Comparison of ENCODE assay signal across 8 mouse cellular contexts in genomic region chr1:152954821-152955523, GRCm38 (mm10). TPM values are rescaled to one million over a fixed set of nuclear protein-coding genes. Genes with fewer than 3 reads are reported as not detected.
DNase-seq lines count a peak whose midpoint lies in the region; ATAC-seq and TF ChIP-seq lines count a peak whose summit lies in the region.

TSS of gene Nmnat2 (plus strand) at chr1:152954993.

- H3K36me3 ChIP-seq in embryonic facial prominence, embryonic 15.5 days, result no peaks in the 10 kb centered on the region
- H3K36me3 ChIP-seq in midbrain, embryonic 14.5 days (ENCODE audit: control insufficient read depth, insufficient read depth, low read length), result no peaks in the 10 kb centered on the region

- H3K4me2 ChIP-seq in embryonic facial prominence, embryonic 15.5 days (replicated peaks), result peak within 1 kb of the TSS; percentile 54
- H3K4me2 ChIP-seq in midbrain, embryonic 14.5 days (ENCODE audit: low read length), result peak within 1 kb of the TSS; percentile 82

- peaks cover 17% of the 10 kb centered on the region for H3K4me1 ChIP-seq in embryonic facial prominence, embryonic 15.5 days
- peaks cover 17% of the 10 kb centered on the region for H3K4me1 ChIP-seq in midbrain, embryonic 14.5 days (ENCODE audit: control insufficient read depth, insufficient read depth, low read length)

- H3K27ac ChIP-seq in embryonic facial prominence, embryonic 15.5 days (replicated peaks), result no peak within 1 kb of the TSS
- peak within 1 kb of the TSS; percentile 92 for H3K27ac ChIP-seq in left cerebral cortex, adult 2 months
- H3K27ac ChIP-seq in midbrain, embryonic 14.5 days (replicated peaks; ENCODE audit: low read depth, low read length), result peak within 1 kb of the TSS; percentile 96

- H3K27me3 ChIP-seq in embryonic facial prominence, embryonic 15.5 days, result peaks cover 39% of the 10 kb centered on the region
- no peaks in the 10 kb centered on the region for H3K27me3 ChIP-seq in midbrain, embryonic 14.5 days (ENCODE audit: control insufficient read depth, insufficient read depth, low read length)

- intact Hi-C loops in left cerebral cortex, adult 2 months (cut with DNase I), result loop anchor here (2.0 to 5.0 kb wide), 2 partner anchors 52 to 137 kb away; partner anchors contain the start of gene Smg7

- WGBS in embryonic facial prominence, embryonic 15.5 days, result under 1% methylated on average over 42 of the region's 42 CpGs
- under 1% methylated on average over 42 of the region's 42 CpGs for WGBS in midbrain, embryonic 14.5 days

- ATAC-seq in embryonic facial prominence, embryonic 15.5 days (ENCODE audit: insufficient number of reproducible peaks, low FRiP score, low TSS enrichment, low read depth), result no peak
- ATAC-seq in midbrain, embryonic 14.5 days (ENCODE audit: low FRiP score, low TSS enrichment), result peak; percentile 86

- no peak within 1 kb of the TSS for H3K9ac ChIP-seq in embryonic facial prominence, embryonic 15.5 days
- H3K9ac ChIP-seq in midbrain, embryonic 14.5 days (replicated peaks; ENCODE audit: low read length), result peak within 1 kb of the TSS; percentile 81

- H3K4me3 ChIP-seq in embryonic facial prominence, embryonic 15.5 days (replicated peaks), result peak within 1 kb of the TSS; percentile 39
- H3K4me3 ChIP-seq in left cerebral cortex, adult 2 months, result peak within 1 kb of the TSS; percentile 83
- H3K4me3 ChIP-seq in midbrain, embryonic 14.5 days (replicated peaks; ENCODE audit: low read depth, low read length), result peak within 1 kb of the TSS; percentile 78

- no peaks in the 10 kb centered on the region for H3K9me3 ChIP-seq in embryonic facial prominence, embryonic 15.5 days (replicated peaks)
- H3K9me3 ChIP-seq in midbrain, embryonic 14.5 days (ENCODE audit: control insufficient read depth, low read length), result no peaks in the 10 kb centered on the region

- DNase-seq in 3T3-L1 (ENCODE audit: low read depth, low spot score) (peak; percentile 73), adipocyte (ENCODE audit: low spot score) (peak; percentile 33)
- peak; percentile 12 for DNase-seq in heart, postnatal 4 days
- peak; percentile 75 to 83 for DNase-seq in left cerebral cortex, adult 2 months (ENCODE audit: extremely low spot score in 1 of 2, low spot score in 2 of 2)
- peak; percentile 92 for DNase-seq in midbrain, embryonic 14.5 days
- no peak for DNase-seq in urinary bladder, postnatal 36 days (ENCODE audit: low spot score in 2 of 2)
- DNase-seq in adrenal gland, postnatal 25 days, result no peak

- no peak for TF ChIP-seq CTCF in left cerebral cortex, adult 2 months (IDR thresholded peaks at IDR 0.05)

RNA-seq across cellular contexts. Expression of gene Nmnat2, which starts in this region (rescaled TPM):
- 2.5 and 2.8 TPM in 2 replicates for polyA plus RNA-seq in embryonic facial prominence, embryonic 15.5 days (2015; fragmentation: Nextera tagmentation; extraction: Ambion mirVana)
- 1 to 10 TPM; 1.2 to 1.5 TPM for total RNA-seq in heart, postnatal 4 days (2021)
- 100 to 1,000 TPM; 167 to 171 TPM for total RNA-seq in left cerebral cortex, adult 2 months (2021)
- 83.2 and 93.7 TPM in 2 replicates for polyA plus RNA-seq in midbrain, embryonic 14.5 days (2014; fragmentation: Nextera tagmentation; extraction: Ambion mirVana)
- total RNA-seq in adrenal gland, postnatal 25 days (2021), result 0.76 and 1.2 TPM in 2 replicates

Comparison
In these comparisons a context has a peak if more than half of its experiments do, and no peak if none do; other contexts are left out.
1. RNA of gene Nmnat2 (total RNA-seq): 167 to 171 TPM in left cerebral cortex, adult 2 months; 1.2 to 1.5 TPM in heart, postnatal 4 days and 0.76 to 1.2 TPM in adrenal gland, postnatal 25 days; every median in the first group is over 10 times any median in the second.
2. RNA of gene Nmnat2 (polyA plus RNA-seq): 83.2 to 93.7 TPM in midbrain, embryonic 14.5 days; 2.5 to 2.8 TPM in embryonic facial prominence, embryonic 15.5 days; every median in the first group is over 10 times any median in the second.
3. DNase-seq: peak in 3T3-L1 (single experiment), adipocyte (single experiment), heart, postnatal 4 days (single experiment), left cerebral cortex, adult 2 months (2 of 2) and midbrain, embryonic 14.5 days (single experiment); none in urinary bladder, postnatal 36 days (0 of 2) and adrenal gland, postnatal 25 days (single experiment).
4. Peak in every context shown above with its lines, with median percentiles within 50 percentile points of each other: H3K4me3 ChIP-seq.